Mouse (Mus musculus): ENCODE results near the gene Pde1a.
A peak's percentile ranks its signal among the peaks of the same experiment; 100 is the strongest.

The Pde1a gene

GRCm38 (mm10) chr2:80038642-80039445 lies 90.4 kb downstream of the Pde1a start:
- DNase-seq: peak; percentile 64

DNA sequence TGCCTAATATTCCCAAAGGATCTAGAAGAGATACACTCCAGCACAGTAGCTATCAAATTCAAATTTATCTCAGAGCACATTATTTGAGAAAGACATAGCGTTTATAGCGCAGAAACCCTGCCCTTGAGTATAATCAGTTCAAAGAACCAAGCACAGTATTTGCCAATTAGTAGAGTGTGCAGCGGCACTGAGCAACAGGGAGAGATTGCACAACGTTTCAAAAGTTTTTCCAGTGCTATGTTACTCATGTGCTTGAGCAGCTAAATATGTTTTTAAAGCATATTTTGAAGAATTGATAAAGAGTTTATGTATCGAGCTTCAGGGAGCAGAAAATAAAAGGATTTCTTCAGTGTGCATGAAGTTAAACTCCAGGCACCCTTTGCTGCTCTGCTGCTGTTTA lies 91.3 kb downstream of the Pde1a start:
- no peak for DNase-seq

GRCm38 (mm10) chr2:80029051-80029450 lies 100.2 kb downstream of the Pde1a start:
- peak; percentile 65 for DNase-seq

DNA sequence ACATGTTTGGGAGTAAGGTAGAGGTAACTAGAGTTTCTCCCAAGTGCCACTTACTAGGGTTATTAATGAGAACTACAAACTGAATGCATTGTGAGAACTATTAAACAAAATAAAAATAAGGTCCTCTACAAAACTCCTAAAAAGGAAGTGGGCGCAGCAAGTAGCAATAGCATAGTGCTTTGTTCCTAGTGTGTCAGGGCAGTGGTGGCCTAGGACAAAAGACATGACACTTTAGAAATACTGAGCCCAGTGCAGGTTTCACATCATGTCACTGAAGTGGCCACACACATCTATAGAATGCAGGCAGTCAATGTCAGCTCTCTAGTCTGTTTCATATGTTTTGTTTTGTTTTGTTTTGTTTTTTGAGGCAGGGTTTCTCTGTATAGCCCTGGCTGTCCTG lies 103.2 kb downstream of the Pde1a start:
- no peak for DNase-seq

- no peak for DNase-seq
Observed at GRCm38 (mm10) chr2:80025597-80025996, 103.7 kb downstream of the Pde1a start.

DNA sequence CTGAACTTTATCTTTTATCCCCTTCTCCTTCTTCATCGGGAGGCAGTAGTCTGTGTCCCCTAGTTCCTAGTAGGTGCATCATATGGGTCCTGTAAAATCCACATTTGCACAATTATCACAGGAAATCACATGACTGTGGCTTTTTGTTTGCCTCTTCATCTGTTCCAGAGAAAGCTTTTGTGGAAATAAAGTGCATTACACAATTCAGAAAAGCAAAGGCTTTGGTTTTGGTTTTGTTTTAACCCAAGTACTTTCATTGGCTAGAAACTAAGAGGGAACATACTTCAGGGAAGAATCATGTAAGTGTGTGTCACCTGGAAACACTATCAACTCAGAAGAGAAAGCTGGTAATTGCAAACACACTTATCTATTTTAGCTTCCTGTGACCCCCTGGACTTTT lies 104.2 kb downstream of the Pde1a start:
- DNase-seq: no peak

DNA sequence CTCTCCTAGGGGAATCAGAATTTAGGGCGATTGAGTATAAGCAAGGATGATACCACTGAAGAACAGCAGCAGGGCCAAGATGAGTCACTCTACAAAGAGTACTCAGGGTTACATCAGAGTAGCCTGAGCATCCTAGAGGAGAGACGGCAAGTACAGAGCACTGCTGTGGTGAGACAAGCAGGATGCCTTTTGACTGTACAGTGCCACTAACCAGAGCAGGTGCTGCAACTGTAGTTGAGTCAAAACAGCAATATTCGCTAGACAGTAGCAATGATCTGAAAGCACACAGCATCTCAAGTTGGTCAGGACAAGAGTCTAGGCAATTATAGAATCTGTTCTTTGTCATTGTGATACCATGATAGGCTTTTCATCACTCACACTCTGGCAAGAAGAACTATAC lies 115.1 kb downstream of the Pde1a start:
- DNase-seq: no peak

DNA sequence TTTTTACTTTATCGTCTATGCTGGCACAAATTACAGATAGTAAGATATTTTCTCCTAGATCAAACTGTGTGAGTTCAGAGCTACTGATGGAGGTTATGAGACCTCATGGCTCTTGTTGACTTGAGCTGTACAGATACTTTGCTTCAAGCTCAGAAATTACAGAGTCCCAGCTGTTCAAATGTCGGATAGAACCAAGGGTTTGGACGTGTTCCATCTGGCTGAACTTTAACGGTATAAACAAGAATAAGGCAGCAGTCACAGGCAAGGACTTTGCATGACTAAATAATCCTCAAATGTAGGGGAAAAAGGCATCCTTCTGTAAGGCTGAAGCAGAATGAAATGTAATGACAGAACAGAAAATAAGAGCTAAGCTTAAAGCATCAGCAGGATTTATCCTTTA lies 116.2 kb downstream of the Pde1a start:
- no peak for DNase-seq

DNA sequence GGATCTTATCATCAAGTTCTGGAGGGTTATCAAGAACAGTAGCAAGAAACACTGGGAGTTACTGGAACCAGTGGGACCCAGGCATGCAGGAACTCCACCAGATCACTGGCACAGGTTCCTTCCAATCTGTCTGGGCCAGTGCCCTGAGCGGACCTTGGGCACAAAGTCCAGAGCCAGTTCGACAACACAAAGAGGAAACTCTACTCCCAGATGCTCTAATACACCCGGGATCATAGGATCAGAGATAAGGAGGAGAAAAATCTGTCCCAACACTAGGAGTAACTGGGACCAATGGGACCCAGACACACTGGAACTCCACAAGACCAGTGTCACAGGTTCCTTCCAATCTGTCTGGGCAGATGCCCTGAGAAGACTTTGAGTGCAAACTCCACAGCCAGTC lies 130.1 kb downstream of the Pde1a start:
- DNase-seq: no peak

DNA sequence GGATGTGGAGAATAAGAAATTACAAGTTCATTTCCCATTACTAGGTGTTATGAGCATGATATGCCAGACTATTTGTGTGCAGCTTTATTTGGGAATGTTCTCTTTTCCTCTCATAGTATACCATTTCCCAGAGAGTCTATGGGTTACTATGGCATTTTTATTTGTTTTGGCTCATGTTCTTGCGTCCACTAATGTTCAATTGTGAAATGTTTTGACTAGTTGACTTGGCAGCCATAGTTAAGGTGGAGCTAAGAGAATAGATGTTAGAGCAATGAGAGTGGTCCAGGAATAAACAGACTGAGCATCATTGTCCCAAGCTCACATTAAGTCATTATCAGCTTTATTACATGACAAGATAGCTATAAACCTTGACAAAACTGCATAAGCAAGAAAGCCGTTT lies 130.8 kb downstream of the Pde1a start:
- no peak for DNase-seq

DNA sequence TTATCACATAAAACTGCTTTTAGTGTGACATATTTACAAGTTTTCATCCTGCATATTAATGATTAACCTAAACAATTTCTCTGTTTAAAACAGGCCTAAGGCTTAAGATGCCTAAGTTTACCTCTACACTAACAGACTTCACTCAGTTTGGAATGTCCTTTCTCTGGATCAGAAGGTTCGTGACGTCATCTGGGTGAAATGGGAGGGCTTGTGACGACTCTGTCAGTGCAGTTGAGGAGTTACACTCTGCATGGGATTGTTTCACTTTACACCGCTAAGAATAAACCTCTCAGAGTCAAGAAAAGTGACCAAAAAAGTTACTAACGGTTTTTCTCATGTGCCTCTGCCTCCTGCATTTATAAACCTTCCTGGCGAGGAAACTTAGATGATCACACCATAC lies 137.6 kb downstream of the Pde1a start:
- DNase-seq: peak; percentile 31

DNA sequence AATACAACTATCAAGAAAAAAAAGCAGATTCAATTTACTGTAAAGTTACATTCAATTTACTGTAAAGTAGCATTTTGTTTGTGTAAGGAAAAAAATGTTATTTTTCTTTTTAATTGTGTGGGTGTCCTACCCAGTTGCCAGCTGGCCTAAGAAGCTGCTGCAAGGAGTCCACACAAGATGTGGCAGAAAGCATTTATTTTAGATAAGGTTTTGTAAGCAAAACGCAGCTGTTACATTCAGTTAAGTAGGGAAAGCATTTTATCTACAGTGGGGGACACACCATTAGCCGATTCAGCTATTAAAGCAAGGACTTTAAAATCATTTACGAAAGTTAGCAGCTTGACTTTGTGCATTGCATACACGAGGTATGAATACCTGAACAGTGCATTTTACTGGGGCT lies 145.5 kb downstream of the Pde1a start:
- DNase-seq: no peak

- no peak for DNase-seq
Observed at GRCm38 (mm10) chr2:79983222-79983632, 146.0 kb downstream of the Pde1a start.

GRCm38 (mm10) chr2:79981781-79982180 lies 147.5 kb downstream of the Pde1a start:
- DNase-seq: peak; percentile 57

DNA sequence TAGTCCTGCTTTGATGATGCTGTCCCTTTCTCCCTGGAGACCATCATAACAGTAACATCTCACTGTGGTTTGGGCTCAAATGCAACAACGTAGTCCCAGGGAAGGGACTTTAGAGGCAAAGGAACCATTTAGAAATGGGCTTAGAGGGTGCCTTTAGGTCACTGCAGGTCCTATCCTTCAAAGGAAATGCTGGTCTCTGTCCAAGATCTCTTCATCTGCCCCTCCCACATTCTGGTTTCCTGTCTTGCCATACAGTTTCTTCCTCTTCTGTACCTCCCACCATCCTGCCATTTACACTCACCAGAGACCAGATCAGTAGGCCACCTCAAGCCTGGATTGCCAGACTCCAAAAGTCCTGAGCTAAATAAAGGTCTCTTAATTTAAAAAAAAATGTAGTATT lies 150.3 kb downstream of the Pde1a start:
- no peak for DNase-seq

DNA sequence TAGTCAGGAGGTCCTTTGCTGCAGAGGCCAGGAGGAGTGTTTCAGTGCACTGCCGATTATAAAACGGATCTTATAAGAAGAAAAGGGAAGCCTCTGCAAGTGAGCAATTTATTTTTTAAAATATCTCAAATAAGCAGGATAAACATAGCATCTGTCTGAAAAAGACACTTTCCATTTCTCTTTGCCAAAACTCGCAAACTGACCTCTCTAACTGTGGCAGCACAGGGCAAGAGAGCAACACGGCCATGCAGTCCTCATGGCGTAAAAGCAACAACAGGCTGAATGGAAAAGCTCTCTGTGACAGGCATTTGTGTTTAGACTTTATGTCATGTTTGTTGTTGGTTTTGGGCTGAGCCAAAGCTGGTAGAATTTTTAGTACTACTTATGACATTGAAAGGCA lies 152.0 kb downstream of the Pde1a start:
- DNase-seq: peak; percentile 18

DNA sequence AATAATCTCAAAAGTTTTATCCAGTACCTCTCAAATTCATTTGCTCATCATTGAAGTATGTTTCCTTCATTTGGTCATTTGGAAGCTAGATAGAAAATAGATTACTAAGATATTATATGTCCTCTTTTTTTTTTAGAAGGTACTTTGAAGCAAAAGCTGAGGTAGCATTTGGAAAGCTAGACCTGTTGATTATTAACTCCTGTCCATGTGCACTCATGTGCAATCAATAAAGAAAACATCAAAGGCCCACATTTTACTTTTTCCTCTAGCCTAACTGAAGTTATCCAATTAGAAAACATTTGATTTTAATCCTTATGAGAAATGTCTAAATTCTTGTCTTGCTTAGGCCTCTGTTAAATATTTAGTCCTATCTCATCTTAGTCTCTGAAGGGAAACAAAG lies 153.3 kb downstream of the Pde1a start:
- no peak for DNase-seq

DNA sequence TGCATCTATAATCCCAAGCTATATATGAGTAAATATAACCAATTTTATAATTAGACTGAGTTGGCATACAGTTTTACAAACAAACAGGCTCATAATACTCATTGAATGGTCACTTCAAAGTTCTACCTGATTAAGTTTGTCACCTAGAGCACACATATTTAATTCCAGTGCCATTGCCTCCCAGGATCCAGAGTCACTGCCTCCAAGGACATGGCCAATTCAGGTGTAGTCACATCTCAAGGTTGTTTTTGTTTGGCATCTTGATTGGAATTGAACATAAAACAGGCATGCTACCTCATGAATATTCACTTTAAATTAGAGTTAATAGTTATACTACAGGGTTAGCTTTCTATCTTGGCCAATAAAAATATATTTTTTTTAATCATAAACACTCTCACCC lies 157.0 kb downstream of the Pde1a start:
- DNase-seq: peak; percentile 52

GRCm38 (mm10) chr2:79969594-79969993 lies 159.7 kb downstream of the Pde1a start:
- no peak for DNase-seq

DNA sequence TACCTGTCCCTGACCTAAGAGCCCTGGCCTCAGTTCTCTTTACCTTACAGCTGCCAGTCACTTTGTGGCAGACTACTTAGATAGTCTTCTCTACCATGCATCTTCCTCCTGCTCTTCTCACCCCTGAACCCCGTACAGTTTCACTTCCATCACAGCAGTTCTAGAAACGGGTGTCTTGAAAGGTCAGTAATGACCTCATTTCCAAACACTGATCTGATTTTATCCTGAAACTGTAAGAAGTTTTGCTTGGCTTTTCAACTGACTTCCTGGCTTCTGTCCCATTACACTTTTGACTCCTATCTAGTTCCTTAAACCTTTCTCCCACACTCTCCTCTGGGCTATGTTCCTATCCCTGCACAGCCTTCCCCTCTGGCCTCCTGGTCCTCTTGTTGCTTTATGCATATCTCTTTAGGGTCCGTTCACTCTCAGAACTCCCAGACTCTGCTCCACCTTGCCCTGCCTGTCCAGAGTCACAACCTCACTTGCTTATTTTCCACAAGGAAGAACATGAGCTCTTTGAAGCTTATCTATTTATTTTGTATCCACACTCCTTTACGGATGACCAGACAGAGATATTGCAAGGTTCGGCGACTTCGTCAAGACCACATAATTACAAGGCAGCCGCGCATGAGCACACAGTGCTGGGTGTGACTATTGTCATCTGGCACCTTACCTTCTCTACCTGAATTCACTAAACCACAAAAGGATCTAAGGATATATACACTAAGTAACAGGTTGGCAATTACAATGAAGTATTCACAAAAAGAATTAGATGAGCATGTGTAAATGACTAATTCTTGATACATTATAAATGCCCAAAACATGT lies 162.4 kb downstream of the Pde1a start:
- DNase-seq: peak; percentile 34

- DNase-seq: peak; percentile 45
Observed at GRCm38 (mm10) chr2:79966086-79966485, 163.2 kb downstream of the Pde1a start.

DNA sequence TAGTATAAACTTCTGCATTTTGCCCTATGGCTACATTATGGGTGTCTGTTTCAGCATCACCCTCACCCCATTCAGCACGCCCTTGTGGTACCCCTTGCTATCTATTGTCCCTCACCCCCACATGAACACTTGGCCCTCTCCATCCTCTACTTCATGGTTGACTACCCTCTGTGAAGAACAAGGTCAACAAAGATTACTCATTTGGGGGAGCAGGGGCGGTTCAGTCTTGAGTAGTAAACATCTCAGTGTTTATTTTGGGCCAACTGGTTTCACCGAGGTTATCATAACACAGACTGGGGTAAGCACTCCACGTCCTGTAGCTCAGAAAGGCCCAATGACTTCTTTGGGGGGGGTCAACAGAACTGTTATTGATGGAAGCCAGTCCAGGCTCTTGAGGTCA lies 164.3 kb downstream of the Pde1a start:
- peak; percentile 51 for DNase-seq

GRCm38 (mm10) chr2:79961421-79961820 lies 167.8 kb downstream of the Pde1a start:
- DNase-seq: no peak

DNA sequence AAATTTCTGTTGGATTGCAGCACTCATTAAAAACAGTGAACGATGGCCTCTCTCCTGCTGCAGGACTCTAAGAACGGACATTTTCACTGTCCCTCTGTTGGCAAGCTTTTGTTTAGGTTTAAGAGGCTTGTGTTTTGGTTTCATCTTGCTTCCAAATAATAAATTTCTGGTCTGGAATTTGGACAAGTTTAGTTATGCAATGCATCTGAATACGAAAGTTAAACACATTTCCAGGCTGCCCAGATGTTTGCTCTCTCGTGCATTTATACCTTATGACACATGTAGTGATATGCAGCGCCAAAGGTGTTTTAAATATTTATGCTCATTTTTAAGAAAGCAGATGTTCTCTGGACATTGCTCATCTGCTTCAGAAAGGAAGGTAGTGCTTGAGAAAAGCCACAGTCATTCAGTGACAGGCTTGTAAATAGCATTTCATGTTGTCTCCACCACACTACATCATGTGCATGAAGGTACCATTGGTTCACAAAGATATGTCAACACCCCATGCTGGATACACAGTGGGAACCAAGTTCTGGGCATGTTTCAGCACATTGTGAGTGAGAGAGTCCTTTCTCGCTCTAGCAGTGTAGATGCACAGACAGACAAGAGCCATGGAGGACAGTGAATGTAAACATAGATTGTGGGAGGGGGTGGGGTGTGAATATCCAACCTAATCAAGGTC lies 171.5 kb downstream of the Pde1a start:
- DNase-seq: no peak
